Mouse (Mus musculus) forebrain, embryonic 15.5 days (tissue): ENCODE measurements at regions not wholly inside any gene's neighbourhood (a gene's known extent, or its start where the extent isn't known, plus 50 kb on each side); places are given as distances from the start of the nearest gene placed in this dataset.
A peak's percentile ranks its signal among the peaks of the same experiment; 100 is the strongest.
"Not testable (repeated sequence)": the region's sequence is repeated elsewhere in the genome, so short reads cannot be mapped to it uniquely, and the experiment has no call there.

Source experiments
- ATAC-seq: fragments of 200-750 bp; cut with Nextera tagmentation; replicated peaks from 2 replicates; pipeline ENCODE4 v1.8.0; 2017; ENCODE audit warnings: mild to moderate bottlenecking, moderate TSS enrichment, moderate library complexity
- H3K27ac ChIP-seq: fragments of 300-500 bp; sonication (generic); replicated peaks from 2 replicates; pipeline ENCODE4 v1.5.1; 2015; ENCODE audit warnings: mild to moderate bottlenecking, inconsistent platforms
- H3K27me3 ChIP-seq: fragments of 300-500 bp; sonication (generic); 2 replicates; pipeline ENCODE4 v1.6.1; 2015; ENCODE audit warnings: inconsistent platforms
- H3K36me3 ChIP-seq: fragments of 300-500 bp; sonication (generic); 2 replicates; pipeline ENCODE4 v1.6.1; 2015; ENCODE audit warnings: mild to moderate bottlenecking, inconsistent platforms
- H3K4me1 ChIP-seq: fragments of 300-500 bp; sonication (generic); 2 replicates; pipeline ENCODE4 v1.6.1; 2015; ENCODE audit warnings: inconsistent platforms
- H3K4me2 ChIP-seq: fragments of 300-500 bp; sonication (generic); replicated peaks from 2 replicates; pipeline ENCODE4 v1.6.1; 2015; ENCODE audit warnings: mild to moderate bottlenecking, inconsistent platforms
- H3K4me3 ChIP-seq: fragments of 300-500 bp; sonication (generic); 2 replicates; pipeline ENCODE4 v1.5.1; 2015; ENCODE audit warnings: mild to moderate bottlenecking, inconsistent platforms
- H3K9ac ChIP-seq: fragments of 300-500 bp; sonication (generic); replicated peaks from 2 replicates; pipeline ENCODE4 v1.6.1; 2015; ENCODE audit warnings: mild to moderate bottlenecking, inconsistent platforms
- H3K9me3 ChIP-seq: fragments of 300-500 bp; sonication (generic); 2 replicates; pipeline ENCODE4 v1.6.1; 2016; ENCODE audit warnings: inconsistent platforms
- WGBS: fragments of 180-500 bp; shearing (Covaris S2); methylation state at CpG from one replicate; pipeline ENCODE4 v1.1.7; 2015; ENCODE audit warnings: mixed read lengths; 5-methylcytosine and 5-hydroxymethylcytosine counted together

GRCm38 (mm10) chr10:23733679-23734078 is 53.4 kb downstream of the Rps12 start:
- H3K27ac ChIP-seq = no peak overlapping the region
- 2% methylated on average over 2 of the region's 2 CpGs for WGBS
- H3K9ac ChIP-seq = no peak overlapping the region

GRCm38 (mm10) chr10:23725960-23726714 is 60.9 kb downstream of the Rps12 start:
- H3K9ac ChIP-seq, H3K27me3 ChIP-seq, H3K4me1 ChIP-seq, H3K36me3 ChIP-seq, H3K9me3 ChIP-seq, H3K27ac ChIP-seq, H3K4me2 ChIP-seq: not testable (repeated sequence)
- H3K4me3 ChIP-seq = peak overlapping the region; percentile 23
- 88% methylated on average over 28 of the region's 28 CpGs for WGBS
- peak; percentile 77; the same call in 1 of the 2 replicates for ATAC-seq

More at GRCm38 (mm10) chr10:23733679-23734078, 53.4 kb downstream of the Rps12 start:
- no peaks in the 10 kb centered on the region for H3K36me3 ChIP-seq
- no peaks in the 10 kb centered on the region for H3K9me3 ChIP-seq
- H3K4me2 ChIP-seq = no peak overlapping the region
- no peak overlapping the region for H3K4me3 ChIP-seq
- no peaks in the 10 kb centered on the region for H3K4me1 ChIP-seq
- no peak for ATAC-seq
- H3K27me3 ChIP-seq = no peaks in the 10 kb centered on the region

DNA sequence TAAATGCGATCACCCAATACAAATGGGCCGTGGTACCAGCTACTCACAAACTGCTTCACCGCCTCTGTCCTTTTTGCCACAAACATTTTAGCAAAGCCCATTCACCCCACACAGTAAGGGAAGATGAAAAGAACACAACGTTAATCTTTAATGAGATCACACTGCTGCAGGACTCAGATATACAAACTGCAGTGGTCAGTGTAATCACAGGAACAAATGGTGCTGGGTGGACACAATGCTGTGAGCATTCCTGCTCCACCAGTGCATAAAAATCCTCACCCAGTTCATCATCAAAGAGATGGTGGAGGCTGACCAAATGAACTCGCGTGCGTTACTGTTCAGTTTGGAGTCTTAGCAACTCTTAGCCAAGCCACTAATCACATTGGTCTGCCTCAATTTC is 69.0 kb downstream of the Rps12 start:
- Histone ChIP-seq H3K9me3 (no peaks in the 10 kb centered on the region), H3K4me1 (no peaks in the 10 kb centered on the region), H3K4me2 (no peak overlapping the region), H3K9ac (no peak overlapping the region), H3K36me3 (no peaks in the 10 kb centered on the region), H3K27me3 (no peaks in the 10 kb centered on the region), H3K4me3 (no peak overlapping the region), H3K27ac (no peak overlapping the region)
- no peak for ATAC-seq
- 24% methylated on average over 7 of the region's 7 CpGs for WGBS

- Histone ChIP-seq H3K4me2 (no peak overlapping the region), H3K27ac (no peak overlapping the region), H3K27me3 (no peaks in the 10 kb centered on the region), H3K9ac (no peak overlapping the region), H3K4me3 (no peak overlapping the region), H3K36me3 (no peaks in the 10 kb centered on the region), H3K4me1 (0 out of 2 replicates have a peak, but pooled peaks cover 3% of the 10 kb centered on the region), H3K9me3 (no peaks in the 10 kb centered on the region)
- 87% methylated on average over 10 of the region's 10 CpGs for WGBS
- ATAC-seq = no peak
Measured at GRCm38 (mm10) chr10:23715511-23715910, 71.6 kb downstream of the Rps12 start.

DNA sequence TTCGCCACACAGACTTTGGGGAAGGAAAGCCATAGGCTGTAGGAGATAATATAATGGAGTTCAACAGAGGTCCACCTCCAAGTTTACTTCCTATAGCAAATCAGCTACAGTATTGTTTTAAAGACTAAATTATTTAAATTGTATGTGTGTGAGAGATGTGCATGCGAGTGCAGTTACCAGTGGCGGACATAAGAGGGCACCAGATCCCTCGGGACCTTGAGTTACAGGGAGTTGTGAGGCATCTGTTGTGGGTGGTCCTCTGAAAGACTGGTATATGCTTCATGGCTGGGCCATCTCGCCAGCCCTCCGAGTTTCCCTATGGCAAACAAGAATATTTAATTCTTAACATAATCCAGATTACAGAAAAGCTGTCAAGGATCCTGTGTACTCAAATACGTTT is 72.0 kb downstream of the Rps12 start:
- no peak overlapping the region for H3K4me3 ChIP-seq
- no peak overlapping the region for H3K9ac ChIP-seq
- H3K4me1 ChIP-seq = 0 out of 2 replicates have a peak, but pooled peaks cover 3% of the 10 kb centered on the region
- no peak for ATAC-seq
- no peaks in the 10 kb centered on the region for H3K36me3 ChIP-seq
- H3K9me3 ChIP-seq = no peaks in the 10 kb centered on the region
- H3K27me3 ChIP-seq = no peaks in the 10 kb centered on the region
- 96% methylated on average over 7 of the region's 7 CpGs for WGBS
- no peak overlapping the region for H3K27ac ChIP-seq
- H3K4me2 ChIP-seq = no peak overlapping the region

- Histone ChIP-seq H3K36me3 (no peaks in the 10 kb centered on the region), H3K9ac (no peak overlapping the region), H3K9me3 (no peaks in the 10 kb centered on the region), H3K27me3 (no peaks in the 10 kb centered on the region), H3K4me1 (0 out of 2 replicates have a peak, but pooled peaks cover 3% of the 10 kb centered on the region), H3K4me3 (no peak overlapping the region), H3K4me2 (no peak overlapping the region), H3K27ac (no peak overlapping the region)
- no peak for ATAC-seq
- 79% methylated on average over 5 of the region's 5 CpGs for WGBS
Measured at GRCm38 (mm10) chr10:23712691-23713378, 74.2 kb downstream of the Rps12 start.

GRCm38 (mm10) chr10:23711416-23712171 is 75.5 kb downstream of the Rps12 start:
- Histone ChIP-seq H3K27me3 (no peaks in the 10 kb centered on the region), H3K36me3 (no peaks in the 10 kb centered on the region), H3K9ac (no peak overlapping the region), H3K4me3 (no peak overlapping the region), H3K9me3 (no peaks in the 10 kb centered on the region), H3K4me2 (no peak overlapping the region), H3K27ac (no peak overlapping the region), H3K4me1 (0 out of 2 replicates have a peak, but pooled peaks cover 3% of the 10 kb centered on the region)
- 76% methylated on average over 6 of the region's 6 CpGs for WGBS
- 0 out of 2 replicates have a peak, but pooled peaks have one; percentile 16 for ATAC-seq

DNA sequence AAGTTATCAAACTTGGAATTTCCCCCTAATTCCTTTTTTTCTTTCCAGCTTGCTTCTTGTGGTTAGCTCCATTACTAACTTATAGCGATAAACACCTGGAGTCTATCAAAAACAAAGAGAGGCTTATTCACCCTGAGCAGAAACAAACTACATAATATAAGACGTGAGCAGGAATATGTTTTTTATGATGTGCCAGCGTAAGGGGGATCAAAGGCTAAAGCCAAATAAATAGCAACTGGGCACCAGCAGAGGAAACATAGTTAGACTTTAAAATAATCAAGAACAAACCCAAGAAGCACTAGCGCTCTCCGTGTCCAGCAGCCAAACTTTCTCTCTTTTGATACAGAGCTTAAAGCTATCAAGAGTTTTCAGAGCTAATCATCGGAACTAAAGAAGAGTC is 76.1 kb downstream of the Rps12 start:
- Histone ChIP-seq H3K9ac (no peak overlapping the region), H3K4me1 (0 out of 2 replicates have a peak, but pooled peaks cover 3% of the 10 kb centered on the region), H3K36me3 (no peaks in the 10 kb centered on the region), H3K4me3 (no peak overlapping the region), H3K27ac (no peak overlapping the region), H3K27me3 (no peaks in the 10 kb centered on the region), H3K9me3 (no peaks in the 10 kb centered on the region), H3K4me2 (no peak overlapping the region)
- ATAC-seq = no peak
- 82% methylated on average over 6 of the region's 6 CpGs for WGBS

- WGBS = 88% methylated on average over 8 of the region's 8 CpGs
- no peak overlapping the region for H3K4me2 ChIP-seq
- no peak overlapping the region for H3K27ac ChIP-seq
- no peak for ATAC-seq
- no peaks in the 10 kb centered on the region for H3K27me3 ChIP-seq
- no peak overlapping the region for H3K4me3 ChIP-seq
- no peaks in the 10 kb centered on the region for H3K9me3 ChIP-seq
- H3K4me1 ChIP-seq = 0 out of 2 replicates have a peak, but pooled peaks cover 3% of the 10 kb centered on the region
- H3K36me3 ChIP-seq = no peaks in the 10 kb centered on the region
- no peak overlapping the region for H3K9ac ChIP-seq
Measured at GRCm38 (mm10) chr10:23708261-23708660, 78.8 kb downstream of the Rps12 start.

DNA sequence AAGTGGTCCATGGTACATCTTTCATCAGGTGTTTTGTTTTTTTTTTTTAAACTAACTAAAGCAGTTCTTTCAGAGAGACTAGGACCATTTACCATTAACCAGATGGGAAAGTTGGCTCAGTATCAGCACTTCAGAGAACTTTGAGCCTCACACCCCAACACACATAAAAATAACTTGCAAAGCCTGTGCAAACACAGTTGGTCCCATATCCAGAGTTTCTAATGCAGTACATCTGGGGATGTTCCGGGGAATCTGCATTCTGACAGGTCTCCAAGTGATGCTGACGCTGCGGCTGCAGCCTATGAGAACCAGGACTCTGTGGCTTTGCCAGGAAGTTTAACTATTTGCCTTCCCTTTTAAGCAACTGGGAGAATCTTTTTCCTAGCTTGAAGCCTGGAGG is 79.9 kb downstream of the Rps12 start:
- ATAC-seq = no peak
- H3K9ac ChIP-seq = no peak overlapping the region
- no peaks in the 10 kb centered on the region for H3K9me3 ChIP-seq
- H3K27ac ChIP-seq = no peak overlapping the region
- no peaks in the 10 kb centered on the region for H3K36me3 ChIP-seq
- 75% methylated on average over 3 of the region's 3 CpGs for WGBS
- H3K4me2 ChIP-seq = no peak overlapping the region
- no peaks in the 10 kb centered on the region for H3K27me3 ChIP-seq
- 0 out of 2 replicates have a peak, but pooled peaks cover 3% of the 10 kb centered on the region for H3K4me1 ChIP-seq
- H3K4me3 ChIP-seq = no peak overlapping the region

GRCm38 (mm10) chr10:23704048-23704447 is 83.0 kb downstream of the Rps12 start:
- Histone ChIP-seq H3K4me3 (no peak overlapping the region), H3K9ac (no peak overlapping the region), H3K36me3 (no peaks in the 10 kb centered on the region), H3K4me2 (no peak overlapping the region), H3K9me3 (no peaks in the 10 kb centered on the region), H3K4me1 (no peaks in the 10 kb centered on the region), H3K27me3 (no peaks in the 10 kb centered on the region), H3K27ac (no peak overlapping the region)
- WGBS = 70% methylated on average over 1 of the region's 1 CpGs
- no peak for ATAC-seq

DNA sequence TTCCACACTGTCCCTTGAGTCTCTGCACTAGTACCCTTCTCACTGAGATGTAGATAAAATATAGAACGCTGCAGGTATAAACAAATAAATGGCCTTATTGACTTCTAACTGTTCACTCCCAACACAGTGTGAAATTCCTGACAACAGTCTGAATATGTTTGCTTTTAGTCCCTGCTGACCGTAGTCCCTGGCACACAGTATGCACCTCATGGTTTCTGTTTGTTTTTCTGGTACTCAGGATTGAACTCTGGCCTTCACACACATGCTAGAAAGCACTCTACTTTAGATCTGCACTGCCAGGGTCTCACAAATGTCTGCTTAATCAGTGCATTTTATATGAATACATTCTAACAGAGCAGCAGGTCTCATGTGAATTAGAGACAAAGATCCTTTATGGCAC is 95.8 kb downstream of the Rps12 start:
- Histone ChIP-seq H3K4me2 (no peak overlapping the region), H3K9ac (no peak overlapping the region), H3K9me3 (no peaks in the 10 kb centered on the region), H3K36me3 (no peaks in the 10 kb centered on the region), H3K27me3 (no peaks in the 10 kb centered on the region), H3K4me3 (no peak overlapping the region), H3K4me1 (peaks cover 8% of the 10 kb centered on the region), H3K27ac (no peak overlapping the region)
- 89% methylated on average over 2 of the region's 2 CpGs for WGBS
- ATAC-seq = no peak
